In the genomic region with DNA sequence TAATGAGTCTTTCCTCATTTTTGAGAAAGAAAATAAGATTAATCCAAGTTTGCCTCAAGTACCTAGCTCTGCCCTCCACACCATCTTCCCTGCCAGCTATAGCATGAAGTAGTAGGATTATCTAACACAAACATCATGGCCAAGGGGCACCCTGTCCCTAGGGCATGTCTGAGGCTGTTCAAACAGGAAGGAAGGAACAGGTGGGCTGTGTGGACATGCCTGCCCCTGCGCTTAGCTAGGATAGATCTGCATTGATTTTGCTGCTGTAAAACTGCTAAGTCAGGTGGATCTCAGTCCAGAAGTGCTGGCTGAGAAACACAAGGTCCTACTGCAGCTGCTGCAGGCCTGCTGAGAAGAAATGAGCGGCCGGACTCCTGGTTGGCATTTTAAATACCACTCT, we compare ENCODE assay signal across 24 mouse cellular contexts.
DNase-seq lines count a peak whose midpoint lies in the region; ATAC-seq and TF ChIP-seq lines count a peak whose summit lies in the region.
"Had no signal": no experiment of that assay in that cellular context is flagged by ENCODE, and none has a peak within 500 bp of the region (broad histone marks: within the 10 kb centered on the region; RNA-seq: fewer than 3 reads in every experiment).

No protein-coding gene starts in this region.

- no peaks in the 10 kb centered on the region for H3K9me3 ChIP-seq in kidney, embryonic 14.5 days (ENCODE audit: control insufficient read depth, low read length)
- H3K9me3 ChIP-seq in lung, postnatal 0 days (ENCODE audit: low read length): no peaks in the 10 kb centered on the region
- no peaks in the 10 kb centered on the region for H3K9me3 ChIP-seq in embryonic facial prominence, embryonic 10.5 days
- H3K9me3 ChIP-seq: embryonic facial prominence, embryonic 12.5 days; hindbrain, embryonic 13.5 days; limb, embryonic 13.5 days; liver, embryonic 15.5 days; midbrain, embryonic 10.5 days; neural tube, embryonic 15.5 days had no signal

- H3K4me1 ChIP-seq in kidney, embryonic 14.5 days (ENCODE audit: control insufficient read depth, insufficient read depth, low read length): no peaks in the 10 kb centered on the region
- H3K4me1 ChIP-seq in lung, postnatal 0 days (ENCODE audit: insufficient read depth, low read depth, low read length): no peaks in the 10 kb centered on the region; the same call in 1 of the 2 replicates
- no peaks in the 10 kb centered on the region for H3K4me1 ChIP-seq in embryonic facial prominence, embryonic 10.5 days
- H3K4me1 ChIP-seq: embryonic facial prominence, embryonic 12.5 days; hindbrain, embryonic 13.5 days; limb, embryonic 13.5 days; neural tube, embryonic 15.5 days had no signal

- intact Hi-C loops in gastrocnemius, postnatal 14 days (cut with DNase I; ENCODE audit: low total_unique reads): no loop called here

- 0 out of 2 replicates have a peak, but pooled peaks have one; percentile 35 for ATAC-seq in kidney, embryonic 14.5 days (ENCODE audit: low FRiP score, low TSS enrichment)
- no peak for ATAC-seq in lung, postnatal 0 days
- ATAC-seq: forebrain, postnatal 0 days had no signal

- WGBS in kidney, embryonic 14.5 days: 82% methylated on average over 3 of the region's 3 CpGs
- WGBS in lung, postnatal 0 days: 58% methylated on average over 3 of the region's 3 CpGs
- 88% methylated on average over 3 of the region's 3 CpGs for WGBS in embryonic facial prominence, embryonic 10.5 days

- no peak for TF ChIP-seq CTCF in lung, postnatal 0 days (IDR thresholded peaks at IDR 0.05)

- no peak overlapping the region for H3K9ac ChIP-seq in kidney, embryonic 14.5 days (ENCODE audit: low read depth, low read length)
- no peak overlapping the region for H3K9ac ChIP-seq in lung, postnatal 0 days (replicated peaks; ENCODE audit: low read depth)
- H3K9ac ChIP-seq: embryonic facial prominence, embryonic 12.5 days; forebrain, postnatal 0 days; hindbrain, embryonic 13.5 days; limb, embryonic 13.5 days; liver, embryonic 15.5 days; neural tube, embryonic 15.5 days had no signal

- no peak overlapping the region for H3K27ac ChIP-seq in kidney, embryonic 14.5 days (ENCODE audit: low read depth, low read length)
- H3K27ac ChIP-seq in lung, postnatal 0 days (ENCODE audit: low read length): peak overlapping the region; percentile 51; the same call in 1 of the 2 replicates
- H3K27ac ChIP-seq in embryonic facial prominence, embryonic 10.5 days (replicated peaks): no peak overlapping the region
- H3K27ac ChIP-seq: embryonic facial prominence, embryonic 12.5 days; hindbrain, embryonic 13.5 days; kidney, postnatal 0 days; limb, embryonic 13.5 days; liver, embryonic 15.5 days; midbrain, embryonic 10.5 days; neural tube, embryonic 15.5 days had no signal

- TF ChIP-seq EP300 in lung, postnatal 0 days (IDR thresholded peaks at IDR 0.05): no peak

- DNase-seq in kidney, adult 9 months: no peak
- DNase-seq in lung, postnatal 0 days (ENCODE audit: low spot score): no peak
- no peak for DNase-seq in lung, adult 18-20 months
- peak; percentile 14 for DNase-seq in embryonic facial prominence, embryonic 10.5 days (ENCODE audit: low spot score)
- peak; percentile 66 for DNase-seq in urinary bladder, postnatal 14 days (ENCODE audit: low spot score)
- no peak for DNase-seq in gastrocnemius, postnatal 25 days
- DNase-seq in gastrocnemius, postnatal 14 days: no peak
- DNase-seq: adrenal gland, adult 2 months; B cell, adult 2 months; cerebellum, adult 11-12 months; cerebellum, postnatal 14 days; forebrain, postnatal 0 days; heart, postnatal 10 days; kidney, adult 11 months; layer of hippocampus, adult 9-11 months; thymus, postnatal 25 days had no signal

- no peak overlapping the region for H3K4me3 ChIP-seq in kidney, embryonic 14.5 days (ENCODE audit: low read length)
- H3K4me3 ChIP-seq in lung, postnatal 0 days (ENCODE audit: low read depth, low read length): no peak overlapping the region
- no peak overlapping the region for H3K4me3 ChIP-seq in embryonic facial prominence, embryonic 10.5 days
- H3K4me3 ChIP-seq: embryonic facial prominence, embryonic 12.5 days; hindbrain, embryonic 13.5 days; limb, embryonic 13.5 days; liver, embryonic 15.5 days; midbrain, embryonic 10.5 days; neural tube, embryonic 15.5 days had no signal

- H3K4me2 ChIP-seq in kidney, embryonic 14.5 days (replicated peaks; ENCODE audit: low read depth, low read length): no peak overlapping the region
- H3K4me2 ChIP-seq in lung, postnatal 0 days (replicated peaks; ENCODE audit: low read depth, low read length): no peak overlapping the region
- H3K4me2 ChIP-seq: embryonic facial prominence, embryonic 12.5 days; hindbrain, embryonic 13.5 days; limb, embryonic 13.5 days; liver, embryonic 15.5 days; neural tube, embryonic 15.5 days had no signal

- peaks cover 4% of the 10 kb centered on the region; the same call in 1 of the 2 replicates for H3K36me3 ChIP-seq in kidney, embryonic 14.5 days (ENCODE audit: control insufficient read depth, insufficient read depth, low read length)
- H3K36me3 ChIP-seq in lung, postnatal 0 days (ENCODE audit: insufficient read depth, low read length): no peaks in the 10 kb centered on the region
- H3K36me3 ChIP-seq in embryonic facial prominence, embryonic 10.5 days (replicated peaks): no peaks in the 10 kb centered on the region
- H3K36me3 ChIP-seq: embryonic facial prominence, embryonic 12.5 days; hindbrain, embryonic 13.5 days; liver, embryonic 15.5 days; neural tube, embryonic 15.5 days had no signal

- H3K27me3 ChIP-seq in kidney, embryonic 14.5 days (ENCODE audit: control insufficient read depth, insufficient read depth, low read length): no peaks in the 10 kb centered on the region
- no peaks in the 10 kb centered on the region for H3K27me3 ChIP-seq in lung, postnatal 0 days (replicated peaks; ENCODE audit: insufficient read depth, low read length)
- no peaks in the 10 kb centered on the region for H3K27me3 ChIP-seq in embryonic facial prominence, embryonic 10.5 days (replicated peaks; ENCODE audit: low read depth, poor library complexity, severe bottlenecking)
- H3K27me3 ChIP-seq: embryonic facial prominence, embryonic 12.5 days; hindbrain, embryonic 13.5 days; limb, embryonic 13.5 days; liver, embryonic 15.5 days; neural tube, embryonic 15.5 days had no signal

Comparison
In these comparisons a context has a peak if more than half of its experiments do, and no peak if none do; other contexts are left out.
1. DNase-seq: peak in embryonic facial prominence, embryonic 10.5 days (single experiment) and urinary bladder, postnatal 14 days (single experiment); none in kidney, adult 9 months (single experiment), lung, postnatal 0 days (single experiment), lung, adult 18-20 months (0 of 2), gastrocnemius, postnatal 25 days (single experiment) and gastrocnemius, postnatal 14 days (single experiment).